Mouse (Mus musculus) urinary bladder, postnatal 10 days (tissue): ENCODE results near the gene Umad1.
A peak's percentile ranks its signal among the peaks of the same experiment; 100 is the strongest.

ENCODE experiments used
- DNase-seq: peaks from one replicate; pipeline ENCODE4 v3.0.0; 2022; ENCODE audit warnings: low spot score

The Umad1 gene

DNA sequence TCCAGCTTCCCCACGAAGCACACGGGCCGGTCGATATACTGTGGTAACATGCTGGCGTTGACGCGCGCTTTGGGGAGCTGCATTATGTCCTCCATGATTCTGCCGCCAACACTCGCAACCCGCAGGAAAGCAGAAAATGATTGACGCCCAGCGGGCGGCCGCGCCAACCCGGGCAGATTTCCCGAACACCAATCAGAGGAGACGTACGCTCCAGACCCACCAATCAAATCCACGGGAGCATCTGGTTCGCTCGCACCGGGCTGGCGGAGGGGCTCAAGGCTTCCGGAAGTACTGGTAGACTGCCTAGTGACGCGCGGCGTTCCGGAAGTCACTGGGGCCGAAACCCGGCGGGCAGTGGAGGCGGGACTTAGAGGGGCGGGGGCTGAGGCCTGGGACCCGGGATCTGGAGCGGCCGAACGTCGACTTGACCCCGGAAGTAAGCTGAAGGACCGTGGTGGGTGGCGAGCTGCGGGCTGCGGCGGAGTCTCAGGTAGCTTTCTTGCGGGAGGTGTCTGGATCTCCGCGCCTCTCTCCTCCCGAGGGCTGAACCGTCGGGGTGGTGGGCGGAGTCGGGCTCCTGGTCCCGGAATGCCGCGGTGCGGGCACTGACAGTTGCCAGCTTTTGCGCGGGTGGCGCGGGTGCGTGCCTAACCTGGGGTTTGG, at the start of gene Umad1, which contains the start of the genes Rpa3 and Gm45062:
Umad1 (plus strand) TSS at position 285 of the 663 bp plus-strand sequence.
Rpa3 (minus strand) TSS at position 170 of the 663 bp plus-strand sequence.
Gm45062 (plus strand) TSS at position 447 of the 663 bp plus-strand sequence.
- peak; percentile 84 for DNase-seq

- no peak for DNase-seq
Observed at GRCm38 (mm10) chr6:8209866-8210186, 49.3 kb upstream of the Umad1 start.

- no peak for DNase-seq
Observed at GRCm38 (mm10) chr6:8210661-8211060, 48.4 kb upstream of the Umad1 start.

GRCm38 (mm10) chr6:8227035-8227434, 32.1 kb upstream of the Umad1 start:
- DNase-seq = no peak

DNA sequence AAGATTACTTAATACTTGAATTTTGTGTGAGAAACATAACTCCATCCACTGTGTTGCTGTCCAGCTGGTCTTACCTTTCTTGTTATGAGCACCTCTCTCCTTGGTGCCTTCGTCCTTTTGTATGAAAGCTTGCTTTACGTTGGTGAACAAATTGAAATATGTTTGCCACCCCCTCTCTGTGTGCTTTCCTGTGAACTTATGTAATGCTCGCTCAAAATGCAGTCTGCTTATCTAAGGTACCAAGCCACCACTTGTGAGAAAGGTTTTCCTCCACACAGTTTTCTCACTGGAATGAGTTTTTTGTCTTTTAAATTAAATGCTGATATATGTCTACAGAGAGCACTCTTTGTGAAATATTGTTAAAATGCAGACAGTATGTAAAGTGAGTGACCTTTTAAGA, 30.5 kb upstream of the Umad1 start:
- no peak for DNase-seq

DNA sequence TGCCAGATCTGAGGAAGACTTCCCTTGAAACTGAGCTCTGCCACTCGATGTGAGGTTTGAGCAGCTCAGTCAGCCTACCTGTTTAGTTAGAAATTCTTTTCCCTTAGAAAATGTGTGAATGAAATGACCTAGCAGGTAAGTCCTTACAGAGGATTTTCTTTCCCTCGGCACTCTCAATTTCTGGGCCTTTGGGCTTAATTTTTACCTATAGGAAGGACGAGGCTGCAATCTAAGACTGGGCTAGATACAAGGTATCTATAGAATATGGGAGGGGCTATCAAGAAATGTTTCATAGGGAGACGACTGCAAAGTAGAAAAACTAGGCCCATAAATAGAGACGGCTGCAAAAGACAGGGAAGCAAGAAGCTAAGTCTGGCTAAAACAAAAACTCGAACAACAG, 772 bp upstream of the Umad1 start:
- DNase-seq = no peak

- DNase-seq = no peak
Observed at GRCm38 (mm10) chr6:8259667-8260044, 568 bp downstream of the Umad1 start.

DNA sequence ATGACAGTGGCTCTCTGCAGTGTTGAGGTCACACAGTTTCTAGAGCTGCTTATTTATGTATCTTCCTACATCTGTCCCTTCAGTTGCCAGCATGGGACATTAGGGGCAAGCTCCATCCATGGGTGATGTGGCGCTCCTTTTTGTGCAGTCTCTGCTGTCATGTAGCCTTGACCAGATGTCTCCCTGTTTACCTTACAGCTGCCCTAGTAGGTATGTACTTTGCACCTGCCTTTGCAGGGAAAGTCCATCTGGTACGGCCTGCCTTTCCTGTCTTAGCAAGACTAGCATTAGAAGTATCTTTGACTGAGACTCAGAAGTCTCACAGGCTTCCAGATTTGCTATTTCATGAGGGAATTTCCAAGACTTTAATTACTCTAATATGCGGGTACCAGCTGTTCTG, 12.0 kb downstream of the Umad1 start:
- DNase-seq = no peak

DNA sequence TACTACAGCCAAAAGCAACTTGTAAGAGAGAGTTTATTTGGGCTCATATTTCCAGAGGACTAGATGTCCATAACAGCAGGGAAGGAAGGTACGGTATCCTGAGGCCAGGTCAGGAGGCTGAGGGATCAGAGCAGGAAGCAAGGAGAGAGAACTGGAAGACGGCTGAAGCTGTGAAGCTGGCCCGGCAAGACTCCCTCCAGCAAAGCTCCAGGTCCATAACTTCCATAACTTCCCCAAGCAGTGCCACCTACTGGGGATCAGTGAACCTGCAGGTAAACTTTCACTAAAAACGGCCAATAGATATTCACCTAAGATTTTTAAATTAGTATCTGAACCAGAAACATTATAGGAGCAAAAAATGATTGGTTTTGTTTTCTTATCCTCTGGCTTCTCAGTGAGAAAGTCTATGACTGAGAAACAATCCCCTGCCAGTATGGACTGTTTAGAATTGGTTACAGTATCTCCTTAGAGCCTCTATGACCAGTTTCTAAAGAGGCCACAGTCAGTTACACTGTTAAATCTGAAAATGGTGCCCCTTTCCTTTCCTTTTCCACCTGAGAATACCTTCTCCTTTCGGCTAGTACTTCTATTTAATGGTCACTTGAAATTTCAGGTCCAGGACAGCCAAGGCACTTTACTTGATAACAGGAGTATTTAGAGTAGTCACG, 15.4 kb downstream of the Umad1 start:
- DNase-seq = no peak

- no peak for DNase-seq
Observed at GRCm38 (mm10) chr6:8275098-8275497, 16.0 kb downstream of the Umad1 start.

GRCm38 (mm10) chr6:8276431-8276830, 17.3 kb downstream of the Umad1 start:
- DNase-seq = no peak

- no peak for DNase-seq
Observed at GRCm38 (mm10) chr6:8278426-8279002, 19.4 kb downstream of the Umad1 start.

DNA sequence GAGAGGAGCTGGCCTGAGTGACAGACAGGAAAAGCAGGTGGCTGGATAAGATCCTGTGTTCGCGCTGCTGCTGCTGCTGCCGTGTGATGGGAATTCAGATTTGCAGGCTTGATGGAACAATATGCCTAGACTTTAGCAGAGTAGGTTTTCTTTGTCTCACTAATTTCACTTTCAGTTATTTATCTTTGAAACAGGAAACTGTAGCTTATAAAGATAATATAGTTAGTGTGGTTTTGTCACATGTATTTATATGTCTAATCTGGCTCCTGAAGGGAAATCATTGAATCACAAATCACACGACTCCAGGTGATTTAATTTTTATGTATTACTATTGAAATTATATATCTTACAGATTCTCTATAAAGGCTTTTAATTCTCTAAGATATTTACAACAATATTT, 24.2 kb downstream of the Umad1 start:
- DNase-seq = no peak

GRCm38 (mm10) chr6:8285401-8285960, 26.4 kb downstream of the Umad1 start:
- DNase-seq = no peak

- no peak for DNase-seq
Observed at GRCm38 (mm10) chr6:8286146-8286545, 27.1 kb downstream of the Umad1 start.

DNA sequence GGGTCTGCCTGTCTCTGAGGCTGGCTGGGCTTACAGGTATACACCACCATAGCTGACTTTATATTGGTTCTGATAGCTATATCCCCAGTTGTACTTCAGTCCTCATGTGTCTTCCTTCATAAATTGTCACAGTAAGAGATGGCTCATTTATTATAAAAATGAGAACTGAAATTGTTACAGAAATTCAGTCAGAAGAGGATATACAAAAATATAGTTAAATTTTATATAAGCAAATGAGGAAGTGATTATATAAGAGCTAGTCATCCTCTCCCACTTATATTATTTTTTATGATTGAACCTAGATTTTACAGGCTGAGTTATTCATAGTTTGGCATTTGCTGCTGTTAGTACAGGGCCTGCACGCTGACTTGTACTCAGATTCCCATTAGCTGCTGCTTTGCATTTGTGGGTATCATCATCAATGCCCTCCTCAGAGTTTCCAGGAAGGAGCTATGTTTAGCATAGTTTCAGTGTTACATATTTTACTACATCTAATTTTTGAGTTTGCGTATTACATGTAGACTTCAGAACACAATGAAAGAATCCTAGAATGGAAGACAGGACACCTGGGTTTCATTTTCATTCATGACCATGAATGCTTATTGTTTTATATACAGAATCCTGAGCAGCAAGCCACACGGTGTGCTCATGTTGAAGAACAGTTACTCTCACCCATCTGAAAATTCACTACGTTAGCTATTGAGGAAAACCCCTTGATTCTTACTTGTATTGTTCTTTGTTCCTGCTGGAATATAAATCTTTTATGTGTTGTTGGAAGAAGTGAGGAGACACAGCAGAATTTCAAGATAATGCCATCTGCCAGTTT, 29.9 kb downstream of the Umad1 start:
- DNase-seq = no peak

- DNase-seq = no peak
Observed at GRCm38 (mm10) chr6:8294048-8294784, 35.1 kb downstream of the Umad1 start.

GRCm38 (mm10) chr6:8299066-8299863, 40.2 kb downstream of the Umad1 start:
- DNase-seq = no peak

GRCm38 (mm10) chr6:8307878-8308775, 49.0 kb downstream of the Umad1 start:
- no peak for DNase-seq

DNA sequence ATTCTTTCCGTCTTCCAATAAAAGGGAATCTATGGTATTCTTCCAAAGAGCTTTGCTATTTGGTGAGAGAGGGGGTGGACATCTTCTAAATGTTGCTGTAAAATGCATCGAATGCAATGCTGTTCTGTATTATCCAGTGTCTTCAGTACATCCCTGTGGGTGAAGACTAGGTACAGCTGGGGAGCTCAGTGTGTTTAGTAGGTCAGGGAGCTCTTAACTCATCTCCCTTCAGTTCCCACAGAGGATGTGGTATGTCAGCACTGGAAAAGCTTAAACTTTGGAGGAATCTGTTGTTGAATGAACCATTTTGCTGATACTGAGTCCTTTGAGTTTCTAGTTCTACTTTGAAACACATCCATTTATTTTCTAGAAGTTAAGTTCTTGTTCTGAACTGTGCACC, 53.5 kb downstream of the Umad1 start:
- DNase-seq = no peak
